Mouse (Mus musculus): Measurements from ENCODE around the gene Gm20388. TPM values are rescaled to one million over a fixed set of nuclear protein-coding genes. Genes with fewer than 3 reads are reported as not detected.
A peak's percentile ranks its signal among the peaks of the same experiment; 100 is the strongest.

Gene Gm20388
- polyA plus RNA-seq, 1 experiment from 2014 or later, result 5.5 TPM

DNA sequence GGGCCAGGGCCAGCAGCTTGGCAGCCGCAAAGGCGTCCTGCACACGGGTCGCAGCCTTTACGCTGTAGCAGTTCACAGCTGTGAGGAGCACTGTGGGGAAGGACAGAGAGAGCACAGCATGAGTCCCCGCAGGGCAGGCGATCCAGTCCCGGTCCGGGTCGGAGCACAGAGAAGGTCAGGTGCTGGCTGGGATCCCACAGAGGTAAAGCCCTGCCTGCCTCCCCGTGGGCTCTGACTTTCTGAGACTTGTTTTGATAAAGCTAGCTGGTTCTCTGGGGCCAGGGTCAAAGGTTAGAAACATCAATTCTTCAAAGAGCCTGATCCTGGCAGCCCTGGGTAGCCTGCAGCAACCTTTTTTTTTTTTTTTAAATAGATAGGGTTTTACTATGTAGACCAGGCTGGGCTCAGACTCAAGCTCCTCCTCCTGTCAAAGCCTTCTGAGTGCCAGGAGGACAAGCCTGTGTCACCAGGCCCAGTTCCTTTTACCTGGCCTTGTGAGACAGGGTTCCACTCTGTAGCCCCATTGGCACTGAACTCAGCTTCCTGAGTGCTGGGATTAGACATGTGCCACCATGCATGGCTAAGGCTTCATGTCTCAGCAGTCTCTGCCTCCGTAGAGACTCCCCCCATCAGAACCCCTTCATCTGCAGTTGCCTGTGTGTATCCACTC is 1986.0 kb downstream of the Gm20388 start:
- no peaks in the 10 kb centered on the region for H3K27me3 ChIP-seq (ENCODE audit: poor library complexity, severe bottlenecking)
- WGBS, result 43% methylated on average over 12 of the region's 12 CpGs
- H3K4me3 ChIP-seq, result no peak overlapping the region
- H3K27ac ChIP-seq, result peak overlapping the region; percentile 85
- peaks cover 54% of the 10 kb centered on the region for H3K4me1 ChIP-seq
- H3K9me3 ChIP-seq, result no peaks in the 10 kb centered on the region
- DNase-seq (ENCODE audit: extremely low spot score, low spot score), result no peak
- peaks cover 48% of the 10 kb centered on the region for H3K36me3 ChIP-seq (replicated peaks)

DNA sequence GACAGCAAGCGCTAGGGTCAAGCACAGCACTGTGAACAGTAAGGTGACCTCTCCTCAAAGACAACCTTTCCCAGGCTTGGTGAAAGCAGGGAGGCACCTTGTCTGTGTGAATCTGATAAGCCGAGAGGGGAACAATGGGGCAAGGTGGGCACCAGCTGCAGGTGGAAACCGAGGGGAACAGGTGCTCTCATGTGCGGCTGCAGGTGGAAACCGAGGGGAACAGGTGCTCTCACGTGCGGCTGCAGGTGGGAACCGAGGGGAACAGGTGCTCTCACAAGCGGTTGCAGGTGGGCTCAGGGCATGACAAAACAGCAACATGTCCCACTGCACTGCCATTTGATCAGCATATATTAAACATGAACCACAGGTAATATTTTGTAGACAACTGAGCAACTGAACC is 1986.6 kb downstream of the Gm20388 start:
- no peak overlapping the region for H3K4me3 ChIP-seq
- no peaks in the 10 kb centered on the region for H3K27me3 ChIP-seq (ENCODE audit: poor library complexity, severe bottlenecking)
- H3K4me1 ChIP-seq, result peaks cover 60% of the 10 kb centered on the region
- peak overlapping the region; percentile 85 for H3K27ac ChIP-seq
- no peak for DNase-seq (ENCODE audit: extremely low spot score, low spot score)
- H3K9me3 ChIP-seq, result no peaks in the 10 kb centered on the region
- WGBS, result 87% methylated on average over 9 of the region's 9 CpGs
- H3K36me3 ChIP-seq (replicated peaks), result peaks cover 42% of the 10 kb centered on the region

DNA sequence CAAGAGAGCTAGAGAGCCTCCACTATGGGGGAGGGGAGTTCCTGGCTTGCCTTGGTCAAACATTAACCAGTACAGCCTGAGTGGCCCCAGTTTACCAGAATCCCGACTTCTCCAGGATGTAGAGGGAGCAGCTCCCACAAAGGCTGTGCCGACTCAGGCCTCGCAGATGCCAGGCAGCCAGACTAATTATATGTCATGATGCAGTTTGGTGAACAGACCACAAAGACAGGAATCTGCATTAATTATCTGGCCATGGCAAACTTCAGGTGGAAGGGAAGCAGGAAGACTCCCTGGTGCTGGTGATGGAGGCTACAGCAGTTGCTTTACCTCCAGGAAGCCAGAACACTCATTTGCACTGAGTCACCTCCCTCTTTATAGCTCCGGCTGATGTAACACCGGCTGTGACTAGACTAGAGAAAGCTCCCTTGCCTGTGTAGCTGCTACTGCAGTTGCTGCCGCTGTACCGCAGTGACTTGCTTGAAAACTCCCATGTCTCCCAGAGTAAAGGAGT is 1987.3 kb downstream of the Gm20388 start:
- Histone ChIP-seq H3K4me3 (peak overlapping the region; percentile 29), H3K9me3 (no peaks in the 10 kb centered on the region), H3K27me3 (ENCODE audit: poor library complexity, severe bottlenecking) (no peaks in the 10 kb centered on the region), H3K36me3 (replicated peaks) (peaks cover 35% of the 10 kb centered on the region), H3K27ac (peak overlapping the region; percentile 85), H3K4me1 (peaks cover 66% of the 10 kb centered on the region)
- DNase-seq (ENCODE audit: extremely low spot score, low spot score), result no peak
- 45% methylated on average over 7 of the region's 7 CpGs for WGBS

DNA sequence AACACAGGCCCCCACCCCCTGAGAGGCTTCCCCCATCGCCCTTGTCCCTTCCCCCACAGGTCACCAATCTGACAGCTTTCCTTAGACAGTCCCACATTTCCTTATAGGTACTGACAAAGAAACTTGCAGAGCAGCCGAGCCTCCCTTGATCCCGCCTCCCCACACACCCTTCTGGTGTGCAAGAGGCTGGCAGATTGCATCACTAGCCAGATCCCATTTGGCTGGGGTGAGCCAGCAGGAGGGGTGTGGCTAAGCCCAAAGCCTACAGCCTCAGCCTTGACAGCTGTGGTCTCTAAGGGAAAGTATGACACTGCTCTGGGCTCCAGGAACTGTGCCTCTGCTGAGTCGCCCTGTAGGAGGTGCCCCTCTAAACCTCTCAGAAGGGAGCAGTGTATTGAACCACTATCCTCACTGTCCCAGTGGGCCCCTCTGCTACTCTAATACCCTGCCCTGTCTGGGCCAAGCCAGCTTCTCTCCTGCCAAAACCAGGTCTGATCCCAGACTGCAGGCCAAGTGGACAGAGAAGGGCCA is 1987.8 kb downstream of the Gm20388 start:
- peaks cover 70% of the 10 kb centered on the region for H3K4me1 ChIP-seq
- H3K36me3 ChIP-seq (replicated peaks), result peaks cover 31% of the 10 kb centered on the region
- H3K4me3 ChIP-seq, result peak overlapping the region; percentile 29
- DNase-seq (ENCODE audit: extremely low spot score, low spot score), result peak; percentile 64
- no peaks in the 10 kb centered on the region for H3K9me3 ChIP-seq
- no peaks in the 10 kb centered on the region for H3K27me3 ChIP-seq (ENCODE audit: poor library complexity, severe bottlenecking)
- H3K27ac ChIP-seq, result peak overlapping the region; percentile 85
- WGBS, result 10% methylated on average over 4 of the region's 4 CpGs

DNA sequence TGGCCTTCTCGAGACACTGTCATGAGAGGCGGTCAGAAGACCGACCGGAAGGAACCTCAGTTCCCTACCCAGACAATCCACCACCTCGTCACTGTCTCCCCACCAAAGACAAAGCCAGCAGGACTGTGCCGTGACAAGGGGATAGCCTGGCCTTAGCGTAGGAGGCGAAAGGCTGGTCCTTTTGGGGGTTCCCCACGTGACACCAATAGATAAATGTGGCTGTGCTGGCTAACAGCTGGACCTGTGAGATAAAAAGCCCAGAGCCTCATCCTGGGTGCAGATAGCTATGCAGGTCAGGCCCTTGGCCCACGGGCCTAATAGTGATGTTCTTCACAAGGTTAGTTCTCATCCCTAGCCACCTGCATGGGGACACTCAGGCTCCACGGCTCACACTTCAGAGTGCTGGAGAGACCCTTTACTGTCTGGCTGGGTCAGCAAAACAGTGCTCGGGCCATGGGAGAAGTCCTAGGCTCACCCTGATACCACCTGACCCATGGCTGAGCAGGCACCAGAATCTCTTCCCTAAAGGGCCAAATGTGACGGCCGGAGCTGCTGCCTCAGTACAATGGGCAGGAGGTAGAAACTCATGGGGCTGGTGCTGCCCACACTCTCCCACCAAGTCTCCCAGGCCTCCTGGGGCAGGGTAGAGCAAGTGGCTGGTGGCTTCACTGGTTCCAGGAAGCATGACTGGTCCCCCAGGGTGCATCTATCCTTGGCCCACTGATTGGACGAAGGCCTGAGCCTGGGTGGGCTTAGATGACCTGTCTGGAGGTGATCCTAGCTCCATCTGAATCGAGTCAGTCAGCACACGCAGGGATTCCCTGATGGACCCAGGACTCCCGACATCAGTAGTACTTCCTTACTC is 1988.8 kb downstream of the Gm20388 start:
- Histone ChIP-seq H3K9me3 (no peaks in the 10 kb centered on the region), H3K4me3 (peak overlapping the region; percentile 29; the same call in 1 of the 2 replicates), H3K27ac (peak overlapping the region; percentile 85), H3K4me1 (peaks cover 79% of the 10 kb centered on the region), H3K36me3 (replicated peaks) (peaks cover 21% of the 10 kb centered on the region), H3K27me3 (ENCODE audit: poor library complexity, severe bottlenecking) (no peaks in the 10 kb centered on the region)
- WGBS, result 73% methylated on average over 18 of the region's 18 CpGs
- no peak for DNase-seq (ENCODE audit: extremely low spot score, low spot score)

DNA sequence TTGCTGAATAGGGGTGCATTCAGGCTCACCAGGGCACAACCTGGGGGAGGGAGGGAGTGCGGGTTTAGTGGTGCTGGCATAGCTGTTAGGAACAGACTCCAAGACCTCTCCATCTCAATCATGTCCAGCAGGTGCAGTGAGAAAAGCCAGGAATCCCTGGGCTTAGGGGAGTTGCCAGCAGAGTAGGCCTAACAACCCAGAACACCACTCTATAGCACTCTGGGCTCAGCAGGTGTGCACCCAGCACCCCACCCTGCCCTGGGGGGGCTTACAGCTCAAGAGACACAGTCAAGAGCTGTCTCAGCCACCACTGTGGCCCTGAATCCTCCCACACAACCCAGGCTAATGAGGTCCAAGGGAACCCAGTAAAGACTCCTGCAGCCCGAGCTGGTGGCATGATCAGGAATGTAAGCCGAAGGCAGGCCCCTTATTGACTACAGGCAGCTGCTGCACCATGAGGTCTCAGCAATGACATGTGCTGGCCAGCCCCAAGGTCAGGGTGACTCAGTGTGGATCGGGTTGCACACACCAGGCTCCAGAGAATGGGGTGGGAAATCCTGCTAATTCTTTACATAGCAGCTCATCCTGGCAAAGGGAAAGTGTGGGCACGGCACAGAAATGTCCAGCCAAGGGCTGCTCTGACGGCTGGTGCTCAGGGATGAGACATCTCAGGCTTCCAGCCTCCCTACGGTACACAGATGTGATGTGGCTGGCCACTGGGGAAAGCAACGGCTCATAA is 1991.0 kb downstream of the Gm20388 start:
- H3K4me1 ChIP-seq, result peaks cover 88% of the 10 kb centered on the region
- no peaks in the 10 kb centered on the region for H3K27me3 ChIP-seq (ENCODE audit: poor library complexity, severe bottlenecking)
- 0 out of 2 replicates have a peak, but pooled peaks cover 2% of the 10 kb centered on the region for H3K36me3 ChIP-seq (replicated peaks)
- no peak overlapping the region for H3K4me3 ChIP-seq
- H3K9me3 ChIP-seq, result no peaks in the 10 kb centered on the region
- no peak for DNase-seq (ENCODE audit: extremely low spot score, low spot score)
- peak overlapping the region; percentile 4; the same call in 1 of the 2 replicates for H3K27ac ChIP-seq
- WGBS, result 65% methylated on average over 8 of the region's 8 CpGs

DNA sequence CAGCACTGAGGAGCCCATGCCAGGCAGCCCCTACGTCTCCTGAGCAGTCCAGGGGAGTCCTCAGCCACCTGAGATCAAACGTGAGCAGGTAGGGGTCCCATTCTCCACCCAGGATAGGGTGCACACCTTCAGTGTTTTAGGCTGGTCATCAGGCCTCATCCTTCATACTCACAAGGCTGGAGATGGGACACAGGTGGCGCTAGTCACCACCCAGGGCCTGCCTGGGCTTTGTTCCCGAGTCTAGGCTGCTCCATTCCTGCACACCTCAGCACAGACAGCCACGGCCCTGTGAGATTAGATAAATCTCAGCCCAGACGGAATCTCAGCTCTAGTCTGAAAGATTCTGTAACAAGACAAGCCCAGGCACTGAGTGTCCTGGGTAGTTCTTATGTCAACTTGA is 1993.3 kb downstream of the Gm20388 start:
- Histone ChIP-seq H3K27me3 (ENCODE audit: poor library complexity, severe bottlenecking) (peaks cover 11% of the 10 kb centered on the region), H3K36me3 (replicated peaks) (0 out of 2 replicates have a peak, but pooled peaks cover 2% of the 10 kb centered on the region), H3K9me3 (no peaks in the 10 kb centered on the region), H3K27ac (no peak overlapping the region), H3K4me3 (no peak overlapping the region), H3K4me1 (peaks cover 88% of the 10 kb centered on the region)
- 74% methylated on average over 6 of the region's 6 CpGs for WGBS
- DNase-seq (ENCODE audit: extremely low spot score, low spot score), result no peak

DNA sequence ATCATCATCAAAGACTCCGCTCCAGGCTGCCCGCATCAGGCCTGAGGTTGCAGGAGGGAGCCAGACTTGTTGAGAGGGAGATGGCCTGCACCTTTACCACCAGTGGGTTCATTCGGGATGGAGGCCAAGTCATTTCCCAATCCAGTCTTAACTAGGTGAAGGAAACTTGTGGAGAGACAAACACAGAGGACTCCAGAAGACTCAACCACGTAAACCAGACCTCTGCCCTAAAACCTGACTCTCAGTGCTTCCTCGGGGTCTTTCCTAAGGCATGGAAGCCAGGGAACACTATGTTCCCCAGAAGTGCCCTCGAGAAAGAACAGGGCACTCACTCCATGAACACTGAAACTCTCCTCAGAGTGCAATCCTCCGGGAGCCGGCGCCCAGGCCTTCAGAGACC is 1994.4 kb downstream of the Gm20388 start:
- Histone ChIP-seq H3K36me3 (replicated peaks) (no peaks in the 10 kb centered on the region), H3K9me3 (no peaks in the 10 kb centered on the region), H3K27me3 (ENCODE audit: poor library complexity, severe bottlenecking) (peaks cover 17% of the 10 kb centered on the region), H3K4me3 (peak overlapping the region; percentile 85), H3K27ac (no peak overlapping the region), H3K4me1 (peaks cover 85% of the 10 kb centered on the region)
- 87% methylated on average over 9 of the region's 9 CpGs for WGBS
- no peak for DNase-seq (ENCODE audit: extremely low spot score, low spot score)

DNA sequence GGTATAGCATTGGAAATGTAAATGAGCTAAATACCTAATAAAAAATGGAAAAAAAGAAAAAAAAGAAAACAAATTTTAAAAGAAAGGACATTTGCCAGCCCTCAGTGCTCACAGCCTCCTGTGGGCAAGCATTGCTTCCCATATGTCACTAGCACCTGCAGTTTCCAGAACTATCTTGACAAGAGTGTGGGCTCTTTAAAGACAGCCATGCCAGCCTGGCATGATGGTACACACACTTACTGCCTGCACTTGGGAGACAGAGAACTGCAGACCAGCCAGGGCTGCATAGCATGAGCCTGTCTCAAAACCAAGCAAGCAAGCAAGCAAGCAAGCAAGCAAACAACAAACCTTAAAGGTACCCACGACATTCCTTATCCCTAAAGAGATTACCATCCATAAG is 1994.8 kb downstream of the Gm20388 start:
- peaks cover 17% of the 10 kb centered on the region for H3K27me3 ChIP-seq (ENCODE audit: poor library complexity, severe bottlenecking)
- peaks cover 83% of the 10 kb centered on the region for H3K4me1 ChIP-seq
- no peak for DNase-seq (ENCODE audit: extremely low spot score, low spot score)
- no peaks in the 10 kb centered on the region for H3K36me3 ChIP-seq (replicated peaks)
- no peak overlapping the region for H3K27ac ChIP-seq
- H3K9me3 ChIP-seq, result no peaks in the 10 kb centered on the region
- peak overlapping the region; percentile 85 for H3K4me3 ChIP-seq
- 67% methylated on average over 1 of the region's 1 CpGs for whole genome bisulfite sequencing

DNA sequence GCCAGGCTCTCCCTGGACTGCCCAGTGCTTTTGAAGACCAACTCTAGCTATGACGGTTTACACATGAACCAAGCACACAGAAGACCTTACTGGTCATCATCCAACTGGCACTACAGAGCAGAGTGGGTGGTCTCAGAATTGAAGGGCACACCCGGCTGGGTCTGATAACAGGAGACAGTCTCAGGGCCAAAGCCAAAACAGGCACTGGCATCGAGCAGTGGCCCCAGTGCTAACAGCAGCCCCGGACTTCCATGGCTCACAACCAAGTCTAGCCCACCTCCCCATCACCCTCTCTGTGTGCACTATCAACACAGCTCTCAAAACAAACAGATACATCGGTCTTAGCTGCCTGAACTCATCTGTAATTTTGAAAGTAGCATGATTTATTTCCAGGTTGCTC is 1995.2 kb downstream of the Gm20388 start:
- 58% methylated on average over 5 of the region's 5 CpGs for WGBS
- 0 out of 2 replicates have a peak overlapping the region, but pooled peaks have one; percentile 87 for H3K27ac ChIP-seq

DNA sequence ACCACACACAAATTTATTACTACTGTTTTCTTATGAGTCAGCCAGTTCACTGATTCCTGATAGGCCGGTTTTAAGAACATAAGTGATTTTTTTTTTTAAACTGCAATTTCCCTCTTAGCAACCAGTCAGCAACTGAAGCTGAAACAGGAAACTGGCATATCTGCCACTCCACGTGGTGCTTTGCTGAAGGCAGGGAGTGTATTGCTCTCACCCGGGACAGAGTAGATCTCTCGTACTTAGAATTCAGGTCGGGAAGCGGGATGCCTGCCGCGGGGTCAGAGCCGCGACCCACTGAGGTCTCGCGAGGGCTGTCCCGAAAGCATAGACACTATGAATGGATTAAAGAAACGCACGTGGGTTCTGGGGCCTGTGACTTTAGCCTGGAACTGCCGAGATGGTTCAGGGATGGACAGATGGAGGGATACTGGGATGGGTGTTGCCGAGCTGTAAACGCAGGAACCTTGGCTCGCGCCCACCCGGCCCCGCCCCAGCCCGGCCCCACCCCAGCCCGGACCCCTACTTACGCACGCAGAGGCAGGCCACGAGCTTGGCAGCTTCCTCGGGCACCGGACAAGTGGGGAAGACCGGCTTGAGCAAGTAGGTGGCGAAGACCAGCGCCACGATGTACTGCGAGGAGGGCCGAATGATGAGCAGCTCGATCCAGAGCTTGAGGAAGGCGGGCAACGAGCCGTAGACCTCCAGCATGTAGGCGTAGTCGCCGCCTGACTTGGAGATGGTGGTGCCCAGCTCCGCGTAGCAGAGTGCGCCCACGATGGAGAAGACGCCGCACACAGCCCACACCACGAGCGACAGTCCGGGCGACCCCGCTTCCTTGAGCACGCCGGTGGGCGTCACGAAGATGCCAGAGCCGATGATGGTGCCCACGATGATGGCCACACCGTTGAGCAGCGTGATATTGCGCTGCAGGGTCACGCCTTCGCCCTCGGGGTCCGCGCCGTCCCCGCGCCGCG is 1996.2 kb downstream of the Gm20388 start:
- Histone ChIP-seq H3K36me3 (replicated peaks) (no peaks in the 10 kb centered on the region), H3K9me3 (no peaks in the 10 kb centered on the region), H3K4me1 (peaks cover 76% of the 10 kb centered on the region), H3K27ac (peak overlapping the region; percentile 87), H3K4me3 (peak overlapping the region; percentile 85), H3K27me3 (ENCODE audit: poor library complexity, severe bottlenecking) (peaks cover 21% of the 10 kb centered on the region)
- DNase-seq (ENCODE audit: extremely low spot score, low spot score), result peak; percentile 57
- under 1% methylated on average over 72 of the region's 72 CpGs for WGBS

More for the DNA sequence above, 1995.2 kb downstream of the Gm20388 start:
- H3K36me3 ChIP-seq (replicated peaks), result no peaks in the 10 kb centered on the region
- peak overlapping the region; percentile 85 for H3K4me3 ChIP-seq
- peaks cover 17% of the 10 kb centered on the region for H3K27me3 ChIP-seq (ENCODE audit: poor library complexity, severe bottlenecking)
- H3K9me3 ChIP-seq, result no peaks in the 10 kb centered on the region
- DNase-seq (ENCODE audit: extremely low spot score, low spot score), result no peak
- peaks cover 83% of the 10 kb centered on the region for H3K4me1 ChIP-seq
